Mouse (Mus musculus) lung, embryonic 15.5 days (tissue): ENCODE data around the gene Tcaim. TPM values are rescaled to one million over a fixed set of nuclear protein-coding genes. Genes with fewer than 3 reads are reported as not detected.
A peak's percentile ranks its signal among the peaks of the same experiment; 100 is the strongest.

ENCODE experiments used
- ATAC-seq: fragments of 200-750 bp; cut with Nextera tagmentation; 2 replicates; pipeline ENCODE4 v1.8.0; 2017; ENCODE audit warnings: moderate number of reproducible peaks, borderline replicate concordance; ENCODE audit not compliant: low FRiP score, low TSS enrichment; ENCODE audit errors: extremely low read depth
- H3K27ac ChIP-seq: fragments of 300-500 bp; sonication (generic); 2 replicates; pipeline ENCODE4 v1.5.1; 2015; ENCODE audit warnings: moderate library complexity, mild to moderate bottlenecking, inconsistent platforms
- H3K27me3 ChIP-seq: fragments of 300-500 bp; sonication (generic); 2 replicates; pipeline ENCODE4 v1.6.1; 2015; ENCODE audit warnings: inconsistent platforms
- H3K36me3 ChIP-seq: fragments of 300-500 bp; sonication (generic); 2 replicates; pipeline ENCODE4 v1.6.1; 2015; ENCODE audit warnings: inconsistent platforms
- H3K4me1 ChIP-seq: fragments of 300-500 bp; sonication (generic); 2 replicates; pipeline ENCODE4 v1.6.1; 2015; ENCODE audit warnings: inconsistent platforms
- H3K4me2 ChIP-seq: fragments of 300-500 bp; sonication (generic); 2 replicates; pipeline ENCODE4 v1.6.1; 2015; ENCODE audit warnings: inconsistent platforms, mild to moderate bottlenecking, moderate library complexity
- H3K4me3 ChIP-seq: fragments of 300-500 bp; sonication (generic); 2 replicates; pipeline ENCODE4 v1.5.1; 2015; ENCODE audit warnings: mild to moderate bottlenecking, inconsistent platforms
- H3K9ac ChIP-seq: fragments of 300-500 bp; sonication (generic); 2 replicates; pipeline ENCODE4 v1.6.1; 2015; ENCODE audit warnings: inconsistent platforms
- H3K9me3 ChIP-seq: fragments of 300-500 bp; sonication (generic); 2 replicates; pipeline ENCODE4 v1.6.1; 2016; ENCODE audit warnings: inconsistent platforms
- WGBS: fragments of 180-500 bp; shearing (Covaris S2); methylation state at CpG from one replicate; pipeline ENCODE4 v1.1.7; 2015; 5-methylcytosine and 5-hydroxymethylcytosine counted together
- polyA plus RNA-seq: library from polyadenylated mRNA; unstranded; fragments of >200 nt; fragmentation: Nextera tagmentation; extraction: Ambion mirVana; gene quantifications from 2 replicates; pipeline ENCODE4 v1.2.1, GENCODE M21; 2015

Tcaim gene
- polyA plus RNA-seq, result 5.9 and 6.2 TPM in 2 replicates

DNA sequence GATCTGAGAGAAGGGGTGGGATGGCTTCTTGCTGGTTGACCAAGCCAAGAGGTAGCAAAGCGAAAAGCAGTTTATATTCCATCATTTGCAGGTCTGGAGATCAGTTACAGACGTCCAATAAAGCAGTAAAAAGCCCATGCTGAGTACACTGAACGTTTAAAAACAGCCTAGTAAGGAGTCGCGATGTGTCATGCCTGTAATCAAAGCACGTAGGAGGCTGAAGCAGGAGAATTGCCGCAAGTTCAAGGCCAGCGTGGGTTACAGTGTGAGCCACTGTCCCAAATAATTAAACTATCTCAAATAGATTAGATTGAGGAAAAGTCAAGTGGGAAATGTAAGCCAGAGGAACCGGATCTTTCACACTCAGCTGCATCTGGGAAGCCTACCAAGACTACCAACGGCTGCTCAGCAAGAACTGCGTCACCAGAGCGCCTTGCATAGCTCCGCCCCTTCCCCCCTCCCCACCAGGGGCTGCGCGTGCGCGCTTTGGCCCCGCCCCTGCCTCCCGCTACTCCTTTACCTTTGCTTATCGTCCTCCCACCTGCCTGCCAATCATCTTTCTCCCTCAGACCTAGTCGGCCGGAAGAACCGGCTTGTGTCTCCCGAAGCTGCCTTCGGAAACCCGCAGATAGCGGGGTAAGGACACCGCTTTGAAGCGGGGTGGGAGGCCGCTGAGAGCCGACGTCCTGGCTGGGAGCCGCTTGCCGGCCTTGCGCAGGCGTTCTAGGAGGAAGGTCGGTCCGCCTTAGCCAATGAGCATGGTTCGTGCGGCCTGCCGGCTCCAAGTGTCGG is at the start of gene Tcaim:
Gene Tcaim (plus strand): TSS at position 487 of the 792 bp plus-strand sequence.
- Histone ChIP-seq H3K9ac (peak within 1 kb of the TSS; percentile 63), H3K27me3 (no peaks in the 10 kb centered on the region), H3K27ac (peak within 1 kb of the TSS; percentile 97), H3K36me3 (no peaks in the 10 kb centered on the region), H3K9me3 (no peaks in the 10 kb centered on the region), H3K4me3 (peak within 1 kb of the TSS; percentile 63), H3K4me1 (peaks cover 14% of the 10 kb centered on the region), H3K4me2 (peak within 1 kb of the TSS; percentile 90)
- ATAC-seq, result peak; percentile 98
- 6% methylated on average over 42 of the region's 42 CpGs for WGBS

DNA sequence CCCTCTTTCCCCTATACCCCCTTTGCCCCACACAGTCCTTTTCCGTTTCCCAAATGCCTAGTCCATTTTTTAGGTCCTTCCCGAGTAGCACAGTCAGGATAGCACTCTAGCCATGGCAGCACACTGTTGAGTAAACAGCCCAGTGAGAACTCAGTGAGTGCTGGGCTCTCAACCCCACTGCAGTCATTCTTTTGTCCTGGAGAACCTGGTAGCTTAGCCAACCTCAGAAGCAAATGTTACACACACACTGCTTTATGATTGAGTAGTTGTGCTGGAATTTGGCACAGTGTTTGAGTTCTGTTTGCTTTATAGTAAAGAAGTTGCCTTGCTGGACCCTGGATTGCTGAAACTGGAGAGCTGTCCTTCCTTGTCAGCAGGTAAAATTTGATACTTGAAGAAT is 47.7 kb upstream of the Tcaim start:
- H3K27ac ChIP-seq, result peak overlapping the region; percentile 82
- ATAC-seq, result peak; percentile 84; the same call in 1 of the 2 replicates
- 26% methylated on average over 2 of the region's 2 CpGs for WGBS

DNA sequence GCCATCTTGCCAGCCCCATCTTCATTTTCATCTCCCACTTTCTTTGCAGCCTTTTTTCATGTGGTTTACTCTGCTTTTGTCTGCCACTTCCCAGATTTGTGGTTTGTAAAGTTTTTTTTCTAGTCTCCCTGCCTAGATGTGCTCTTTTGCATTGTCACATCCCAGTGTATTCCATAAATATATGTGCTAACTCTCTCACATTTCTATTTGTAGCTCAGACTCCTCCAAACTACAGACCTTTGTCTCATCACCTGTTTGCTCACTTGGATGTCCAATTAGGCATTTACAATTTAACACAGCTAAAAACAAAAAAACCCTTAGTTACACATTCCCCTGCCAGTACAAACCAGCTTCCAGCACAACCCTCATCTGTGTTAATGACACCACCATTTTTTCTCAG is 45.2 kb upstream of the Tcaim start:
- ATAC-seq, result no peak
- no peak overlapping the region for H3K4me2 ChIP-seq
- no peaks in the 10 kb centered on the region for H3K4me1 ChIP-seq
- no peak overlapping the region for H3K4me3 ChIP-seq
- H3K36me3 ChIP-seq, result no peaks in the 10 kb centered on the region
- no peaks in the 10 kb centered on the region for H3K9me3 ChIP-seq
- no peaks in the 10 kb centered on the region for H3K27me3 ChIP-seq
- no peak overlapping the region for H3K27ac ChIP-seq
- no peak overlapping the region for H3K9ac ChIP-seq

More for the DNA sequence above, 47.7 kb upstream of the Tcaim start:
- no peaks in the 10 kb centered on the region for H3K36me3 ChIP-seq
- no peak overlapping the region for H3K9ac ChIP-seq
- no peaks in the 10 kb centered on the region for H3K4me1 ChIP-seq
- no peaks in the 10 kb centered on the region for H3K27me3 ChIP-seq
- no peak overlapping the region for H3K4me2 ChIP-seq
- no peaks in the 10 kb centered on the region for H3K9me3 ChIP-seq
- H3K4me3 ChIP-seq, result no peak overlapping the region

DNA sequence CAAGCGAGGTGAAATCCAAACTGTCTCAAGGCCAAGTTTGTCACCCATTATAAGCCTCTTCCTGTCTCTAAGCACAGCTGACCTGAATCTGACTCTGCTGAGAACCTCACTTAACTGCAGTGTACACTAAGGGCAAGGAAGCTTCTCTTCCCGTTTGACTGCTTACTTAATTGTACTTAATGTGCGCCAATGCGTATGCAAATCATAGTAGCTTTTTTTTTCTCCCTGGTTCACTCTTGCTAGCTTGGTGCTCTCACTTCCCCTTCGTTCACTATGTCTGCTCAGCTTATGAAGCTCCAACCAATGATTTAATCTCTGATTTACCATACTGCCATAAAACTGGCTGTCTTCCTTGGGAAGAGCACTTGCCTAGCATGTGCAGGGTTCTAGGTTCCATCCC is 20.1 kb upstream of the Tcaim start:
- Histone ChIP-seq H3K36me3 (no peaks in the 10 kb centered on the region), H3K27me3 (no peaks in the 10 kb centered on the region), H3K4me2 (no peak overlapping the region), H3K9ac (no peak overlapping the region), H3K4me3 (no peak overlapping the region), H3K4me1 (no peaks in the 10 kb centered on the region), H3K27ac (no peak overlapping the region), H3K9me3 (no peaks in the 10 kb centered on the region)
- WGBS, result 67% methylated on average over 5 of the region's 5 CpGs
- ATAC-seq, result no peak

DNA sequence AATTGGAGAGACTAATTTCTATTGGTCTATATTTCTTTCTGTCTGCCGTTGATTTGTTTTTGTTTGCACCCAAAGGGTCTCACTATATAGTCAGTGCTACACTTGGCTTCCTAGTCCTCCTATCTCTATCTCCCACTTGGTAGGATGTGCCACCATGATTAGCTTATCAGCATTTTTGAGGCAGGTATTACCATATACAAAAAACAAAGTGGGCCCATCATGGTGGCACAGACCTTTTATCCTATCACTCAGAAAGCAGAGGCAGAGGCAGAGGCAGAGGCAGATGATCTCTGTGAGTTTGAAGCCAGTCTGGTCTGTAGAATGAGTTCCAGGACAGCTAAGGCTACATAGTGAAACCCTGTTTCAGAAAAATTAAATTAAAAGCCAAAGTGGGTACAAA is 18.8 kb upstream of the Tcaim start:
- H3K9ac ChIP-seq, result no peak overlapping the region
- no peaks in the 10 kb centered on the region for H3K36me3 ChIP-seq
- H3K4me2 ChIP-seq, result no peak overlapping the region
- H3K9me3 ChIP-seq, result no peaks in the 10 kb centered on the region
- ATAC-seq, result no peak
- H3K4me3 ChIP-seq, result no peak overlapping the region
- H3K27ac ChIP-seq, result no peak overlapping the region
- no peaks in the 10 kb centered on the region for H3K4me1 ChIP-seq
- 80% methylated on average over 1 of the region's 1 CpGs for WGBS
- H3K27me3 ChIP-seq, result no peaks in the 10 kb centered on the region

DNA sequence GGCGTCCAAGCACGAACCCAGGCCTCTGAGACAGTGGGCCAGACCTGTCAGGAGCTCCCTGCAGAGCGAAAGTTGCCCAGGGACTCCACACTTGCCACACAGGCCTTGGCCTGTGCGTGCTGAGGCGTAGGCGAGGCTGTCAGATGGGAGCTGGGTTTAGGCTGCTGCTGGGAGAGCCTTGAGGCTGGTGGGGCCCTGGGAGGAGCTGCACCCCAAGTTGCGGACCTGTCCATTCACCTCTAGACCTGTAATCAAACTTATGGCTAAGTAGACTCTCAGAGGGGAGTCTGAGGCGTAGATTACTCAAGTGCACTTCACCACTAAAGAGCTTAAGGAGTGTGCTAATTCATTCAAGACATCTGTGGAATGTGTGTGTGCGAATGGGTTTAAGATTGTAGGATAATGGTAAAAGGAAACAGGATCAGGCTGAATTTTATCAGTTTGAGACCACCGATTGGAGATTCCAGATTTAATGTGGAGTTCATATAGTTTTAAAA is 554 bp downstream of the Tcaim start:
- Histone ChIP-seq H3K4me2 (peak overlapping the region; percentile 90), H3K9me3 (no peaks in the 10 kb centered on the region), H3K27ac (peak overlapping the region; percentile 97), H3K36me3 (no peaks in the 10 kb centered on the region), H3K9ac (peak overlapping the region; percentile 63), H3K4me3 (peak overlapping the region; percentile 63), H3K27me3 (no peaks in the 10 kb centered on the region), H3K4me1 (peaks cover 14% of the 10 kb centered on the region)
- no peak for ATAC-seq
- WGBS, result 9% methylated on average over 10 of the region's 10 CpGs

DNA sequence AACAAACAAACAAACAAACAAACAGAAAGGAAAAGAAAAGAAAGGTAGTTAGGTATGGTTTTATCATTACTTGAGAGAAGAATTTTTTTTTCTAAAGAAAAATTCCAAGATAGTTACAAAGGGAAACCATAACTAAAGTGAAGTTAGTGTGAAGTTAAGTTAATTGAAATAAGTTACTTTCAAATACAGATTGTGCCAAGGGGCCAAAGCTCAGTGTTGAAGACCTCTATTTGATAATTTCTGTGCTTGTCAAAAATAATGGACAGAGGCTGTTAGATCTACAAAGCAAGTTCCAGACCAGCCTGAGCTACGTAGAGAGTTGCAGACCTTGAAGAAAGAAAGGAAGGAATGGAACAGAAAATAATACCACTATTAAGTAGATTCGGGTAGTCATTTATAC is 1.8 kb downstream of the Tcaim start:
- Histone ChIP-seq H3K9me3 (no peaks in the 10 kb centered on the region), H3K36me3 (no peaks in the 10 kb centered on the region), H3K4me1 (peaks cover 14% of the 10 kb centered on the region), H3K27ac (peak overlapping the region; percentile 97; the same call in 1 of the 2 replicates), H3K4me3 (no peak overlapping the region), H3K27me3 (no peaks in the 10 kb centered on the region), H3K4me2 (no peak overlapping the region), H3K9ac (no peak overlapping the region)
- ATAC-seq, result no peak
- WGBS, result 98% methylated on average over 2 of the region's 2 CpGs

DNA sequence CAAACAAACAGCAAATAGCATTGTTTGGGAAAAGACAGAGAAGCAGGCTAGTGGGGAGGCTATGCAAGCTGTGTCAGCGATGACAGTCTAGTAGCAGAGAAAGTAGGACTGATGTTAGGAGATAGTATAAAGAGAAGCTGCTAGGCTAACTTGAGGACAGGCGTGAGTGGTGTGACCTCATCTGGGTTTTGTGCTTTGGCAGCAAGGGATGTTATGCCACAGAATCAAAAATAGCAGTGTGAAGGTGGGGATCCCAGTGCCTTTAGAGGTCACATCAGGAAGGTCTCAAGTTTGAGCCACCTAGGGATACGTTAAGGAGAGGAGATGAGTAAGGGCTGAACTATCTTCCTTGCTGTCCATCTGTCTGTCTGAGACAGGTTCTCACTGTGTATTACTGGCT is 4.9 kb downstream of the Tcaim start:
- H3K4me3 ChIP-seq, result no peak overlapping the region
- H3K36me3 ChIP-seq, result 0 out of 2 replicates have a peak, but pooled peaks cover 6% of the 10 kb centered on the region
- H3K9ac ChIP-seq, result no peak overlapping the region
- 90% methylated on average over 3 of the region's 3 CpGs for WGBS
- H3K27ac ChIP-seq, result no peak overlapping the region
- ATAC-seq, result no peak
- H3K4me1 ChIP-seq, result peaks cover 9% of the 10 kb centered on the region; the same call in 1 of the 2 replicates
- no peaks in the 10 kb centered on the region for H3K27me3 ChIP-seq
- no peak overlapping the region for H3K4me2 ChIP-seq
- no peaks in the 10 kb centered on the region for H3K9me3 ChIP-seq

DNA sequence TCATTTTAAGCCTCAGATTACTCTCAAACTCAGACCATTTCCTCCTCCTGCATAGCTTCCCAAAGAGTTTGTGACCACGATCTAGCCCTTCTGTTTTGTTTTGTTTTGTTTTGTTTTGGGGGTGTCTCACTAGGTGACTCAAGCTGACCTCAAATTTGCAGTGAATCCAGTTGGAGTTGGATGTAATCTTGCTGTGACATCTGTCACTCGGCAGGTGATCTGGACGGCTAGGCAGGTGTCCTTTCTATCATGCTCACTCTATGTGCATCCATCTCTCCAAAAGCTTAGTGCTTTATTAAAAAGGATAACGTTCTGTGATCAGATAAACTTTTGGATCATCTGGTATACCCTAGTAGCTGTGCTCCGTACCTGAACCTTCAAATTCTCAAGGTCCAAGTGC is 7.0 kb downstream of the Tcaim start:
- Histone ChIP-seq H3K9me3 (no peaks in the 10 kb centered on the region), H3K4me2 (no peak overlapping the region), H3K9ac (no peak overlapping the region), H3K4me1 (no peaks in the 10 kb centered on the region), H3K4me3 (no peak overlapping the region), H3K27me3 (no peaks in the 10 kb centered on the region), H3K27ac (no peak overlapping the region), H3K36me3 (0 out of 2 replicates have a peak, but pooled peaks cover 13% of the 10 kb centered on the region)
- ATAC-seq, result no peak
- 82% methylated on average over 5 of the region's 5 CpGs for WGBS

DNA sequence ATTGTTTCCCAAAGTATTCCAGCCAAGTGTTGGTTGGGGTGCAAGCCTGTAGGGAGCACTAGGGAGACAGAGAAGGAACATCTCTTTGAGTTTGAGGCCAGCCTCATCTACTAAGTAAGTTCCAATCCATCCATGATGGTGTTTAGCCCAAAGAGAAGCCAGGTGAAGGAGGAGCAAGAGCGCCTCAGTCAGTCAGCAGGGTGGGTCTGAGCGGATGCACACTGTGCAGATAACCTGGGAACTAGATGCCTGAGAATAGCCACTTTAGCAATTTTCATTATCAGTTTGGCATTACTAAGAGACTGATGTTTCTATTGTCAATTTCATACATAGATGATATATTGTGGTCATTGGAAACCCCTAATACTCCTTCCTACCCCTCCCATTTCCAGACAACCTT is 9.4 kb downstream of the Tcaim start:
- no peak overlapping the region for H3K4me2 ChIP-seq
- 93% methylated on average over 2 of the region's 2 CpGs for WGBS

DNA sequence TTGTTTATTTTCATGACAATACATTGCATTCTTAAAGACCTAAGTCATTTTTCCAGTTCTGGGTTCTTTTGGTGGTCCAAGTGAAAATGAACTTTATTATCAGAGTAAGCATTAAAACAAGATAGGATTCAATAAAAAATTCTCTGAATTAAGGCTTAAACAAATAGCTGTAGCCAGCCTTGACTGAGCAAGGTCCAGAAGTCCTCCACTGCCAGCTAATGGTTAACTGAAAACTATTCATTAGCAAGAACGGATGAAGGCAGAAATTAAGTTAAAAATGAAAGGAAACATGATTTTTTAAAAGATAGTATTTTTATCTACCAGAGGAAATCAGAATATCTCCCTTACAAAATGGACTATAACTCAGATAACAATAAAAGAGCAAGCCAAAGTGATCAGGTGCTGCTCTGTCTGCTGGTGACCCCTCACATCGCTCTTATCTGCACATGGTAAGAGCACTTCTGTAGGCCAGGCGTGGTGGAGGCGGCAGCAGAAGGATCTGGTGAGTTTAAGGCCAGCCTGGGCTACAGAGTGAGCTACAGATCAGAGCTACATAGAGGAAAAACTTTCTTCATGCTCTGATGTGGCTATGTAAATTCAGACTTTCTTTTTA is 10.0 kb downstream of the Tcaim start:
- Histone ChIP-seq H3K27me3 (no peaks in the 10 kb centered on the region), H3K36me3 (peaks cover 16% of the 10 kb centered on the region; the same call in 1 of the 2 replicates), H3K27ac (no peak overlapping the region), H3K4me2 (no peak overlapping the region), H3K4me1 (no peaks in the 10 kb centered on the region), H3K9ac (no peak overlapping the region), H3K9me3 (no peaks in the 10 kb centered on the region), H3K4me3 (no peak overlapping the region)
- 59% methylated on average over 4 of the region's 4 CpGs for WGBS
- no peak for ATAC-seq

More for the DNA sequence above, 9.4 kb downstream of the Tcaim start:
- Histone ChIP-seq H3K4me3 (no peak overlapping the region), H3K9ac (no peak overlapping the region), H3K9me3 (no peaks in the 10 kb centered on the region), H3K27ac (no peak overlapping the region), H3K4me1 (no peaks in the 10 kb centered on the region), H3K27me3 (no peaks in the 10 kb centered on the region), H3K36me3 (0 out of 2 replicates have a peak, but pooled peaks cover 13% of the 10 kb centered on the region)
- no peak for ATAC-seq

DNA sequence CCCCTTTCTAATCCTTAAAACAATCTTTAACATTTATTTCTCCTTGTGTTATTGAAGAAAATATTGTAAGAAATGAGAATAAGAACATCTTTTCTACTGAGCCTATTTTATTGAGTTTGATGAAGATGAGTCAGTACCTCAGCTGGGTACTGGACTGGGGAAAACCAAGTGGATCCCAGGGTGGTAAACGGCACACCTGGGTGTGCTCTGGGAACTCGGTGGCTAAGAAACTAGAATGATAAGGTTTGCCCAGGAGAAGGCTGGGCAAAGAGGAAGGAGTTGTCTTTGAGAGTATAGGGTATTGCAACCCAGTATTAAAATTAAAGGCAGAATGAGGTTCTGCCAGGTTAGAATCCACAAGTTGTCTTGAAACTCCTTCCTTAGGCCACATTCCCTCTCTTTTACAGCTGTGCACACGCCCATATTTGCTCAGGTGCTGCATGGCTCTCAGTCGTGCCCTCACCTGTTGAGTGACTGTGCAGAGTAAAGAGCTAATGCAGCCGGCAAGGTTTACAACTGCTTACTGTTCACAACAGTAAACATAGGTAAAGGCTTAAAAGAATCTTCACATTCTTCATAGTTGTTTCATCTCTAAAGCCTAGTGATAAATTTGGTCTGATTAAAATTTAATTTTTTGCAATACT is 18.2 kb downstream of the Tcaim start:
- H3K27me3 ChIP-seq, result no peaks in the 10 kb centered on the region
- H3K4me1 ChIP-seq, result no peaks in the 10 kb centered on the region
- no peaks in the 10 kb centered on the region for H3K9me3 ChIP-seq
- H3K4me3 ChIP-seq, result no peak overlapping the region
- H3K27ac ChIP-seq, result peak overlapping the region; percentile 35; the same call in 1 of the 2 replicates
- no peak for ATAC-seq
- WGBS, result 58% methylated on average over 5 of the region's 5 CpGs
- no peak overlapping the region for H3K4me2 ChIP-seq
- no peak overlapping the region for H3K9ac ChIP-seq
- peaks cover 24% of the 10 kb centered on the region for H3K36me3 ChIP-seq
